ENCODE assay signal across 10 mouse cellular contexts in the genomic region with DNA sequence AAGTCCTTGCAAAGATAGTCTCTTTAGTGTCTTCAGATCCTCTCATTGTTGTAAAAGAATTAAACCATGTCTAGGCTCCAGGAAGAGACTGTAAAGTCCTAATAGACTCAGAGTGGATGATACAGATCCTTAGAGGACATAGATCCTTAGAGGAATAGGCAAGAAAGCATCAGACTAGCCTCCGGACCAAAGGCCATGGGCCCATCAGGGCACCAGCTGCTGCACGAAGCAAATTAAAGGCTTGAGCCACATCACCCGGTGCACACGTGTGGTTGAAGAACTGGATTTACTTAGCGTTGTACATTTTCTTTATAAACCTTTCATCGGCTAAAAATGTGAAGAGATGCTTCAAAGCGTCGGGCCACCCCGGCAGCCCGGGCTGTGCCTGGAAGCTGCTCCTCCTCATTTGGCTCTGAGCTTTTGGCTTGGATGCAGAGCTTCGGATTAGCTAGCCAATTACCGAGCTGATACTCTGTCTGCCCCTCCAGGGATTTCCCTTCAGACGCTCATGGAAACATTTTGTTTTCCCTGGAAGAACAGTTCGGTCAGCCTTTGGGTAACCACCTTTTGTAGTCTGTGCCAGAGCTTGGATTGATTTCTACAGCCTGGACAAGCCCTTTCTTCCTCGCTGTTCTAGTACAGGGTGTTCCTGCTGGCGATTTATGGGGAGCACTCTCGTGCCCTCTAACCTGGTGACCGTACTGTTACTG.
DNase-seq lines count a peak whose midpoint lies in the region; ATAC-seq lines count a peak whose summit lies in the region.
"Had no signal": no experiment of that assay in that cellular context is flagged by ENCODE, and none has a peak within 500 bp of the region (broad histone marks: within the 10 kb centered on the region; RNA-seq: fewer than 3 reads in every experiment).

No protein-coding gene starts in this region.

- ATAC-seq in hindbrain, embryonic 14.5 days (ENCODE audit: low FRiP score): no peak
- ATAC-seq in hindbrain, embryonic 12.5 days (ENCODE audit: low FRiP score): no peak
- ATAC-seq in cerebellum, adult (ENCODE audit: insufficient number of reproducible peaks, low FRiP score, low TSS enrichment): peak; percentile 93

- no peak overlapping the region for H3K4me3 ChIP-seq in hindbrain, embryonic 14.5 days (replicated peaks; ENCODE audit: low read length)
- no peak overlapping the region for H3K4me3 ChIP-seq in hindbrain, embryonic 12.5 days
- H3K4me3 ChIP-seq: limb, embryonic 12.5 days had no signal

- no peaks in the 10 kb centered on the region for H3K4me1 ChIP-seq in hindbrain, embryonic 14.5 days (replicated peaks; ENCODE audit: control insufficient read depth, insufficient read depth, low read length)
- no peaks in the 10 kb centered on the region for H3K4me1 ChIP-seq in hindbrain, embryonic 12.5 days

- no peaks in the 10 kb centered on the region for H3K27me3 ChIP-seq in hindbrain, embryonic 14.5 days (ENCODE audit: control insufficient read depth, insufficient read depth, low read length)
- H3K27me3 ChIP-seq in hindbrain, embryonic 12.5 days: no peaks in the 10 kb centered on the region
- H3K27me3 ChIP-seq: CH12.LX; limb, embryonic 12.5 days had no signal

- 74% methylated on average over 18 of the region's 18 CpGs for WGBS in hindbrain, embryonic 14.5 days
- 81% methylated on average over 18 of the region's 18 CpGs for WGBS in hindbrain, embryonic 12.5 days

- DNase-seq in hindbrain, embryonic 14.5 days (ENCODE audit: low spot score): peak; percentile 41
- peak; percentile 55 to 63 for DNase-seq in gastrocnemius, adult 8-10 months (ENCODE audit: low spot score in 2 of 2)
- DNase-seq in layer of hippocampus, adult 18-20 months (ENCODE audit: low spot score in 2 of 2): peak; percentile 37 to 71
- peak; percentile 62 for DNase-seq in lung, postnatal 10 days
- peak; percentile 30 to 73 for DNase-seq in urinary bladder, postnatal 36 days (ENCODE audit: low spot score in 2 of 2)
- no peak for DNase-seq in thymus, postnatal 4 days

- H3K9me3 ChIP-seq in hindbrain, embryonic 14.5 days (ENCODE audit: control insufficient read depth, low read length): no peaks in the 10 kb centered on the region
- H3K9me3 ChIP-seq in hindbrain, embryonic 12.5 days (replicated peaks): no peaks in the 10 kb centered on the region
- H3K9me3 ChIP-seq: limb, embryonic 12.5 days had no signal

- no peak overlapping the region for H3K4me2 ChIP-seq in hindbrain, embryonic 14.5 days (replicated peaks)
- H3K4me2 ChIP-seq in hindbrain, embryonic 12.5 days (replicated peaks): no peak overlapping the region
- H3K4me2 ChIP-seq: limb, embryonic 12.5 days had no signal

- H3K9ac ChIP-seq in hindbrain, embryonic 14.5 days: no peak overlapping the region
- H3K9ac ChIP-seq in hindbrain, embryonic 12.5 days: no peak overlapping the region
- H3K9ac ChIP-seq: limb, embryonic 12.5 days had no signal

- no peak overlapping the region for H3K27ac ChIP-seq in hindbrain, embryonic 14.5 days
- no peak overlapping the region for H3K27ac ChIP-seq in hindbrain, embryonic 12.5 days
- H3K27ac ChIP-seq: limb, embryonic 12.5 days had no signal

- no peaks in the 10 kb centered on the region for H3K36me3 ChIP-seq in hindbrain, embryonic 14.5 days (replicated peaks; ENCODE audit: control insufficient read depth, insufficient read depth)
- H3K36me3 ChIP-seq in hindbrain, embryonic 12.5 days: no peaks in the 10 kb centered on the region
- H3K36me3 ChIP-seq: limb, embryonic 12.5 days had no signal
